Mouse (Mus musculus) spleen, adult 2 months (tissue): Measurements from ENCODE around the gene Ankfn1. TPM values are rescaled to one million over a fixed set of nuclear protein-coding genes. Genes with fewer than 3 reads are reported as not detected.

Experiments used
- DNase-seq, 2 experiments: peaks; one replicate each; pipeline versions ENCODE4 v3.0.0 to v3.0.0-alpha.2; 2012 to 2021; ENCODE audit warnings: low spot score in 2 of 2, low read depth in 1 of 2
- H3K27ac ChIP-seq: fragments of 200-500 bp; 2 replicates; pipeline ENCODE4 v1.5.1; 2012; ENCODE audit warnings: low read length, inconsistent platforms; ENCODE audit not compliant: insufficient read depth
- H3K27me3 ChIP-seq: fragments of 200-500 bp; 2 replicates; pipeline ENCODE4 v1.6.1; 2012; ENCODE audit warnings: mild to moderate bottlenecking, moderate library complexity, low read length, inconsistent platforms; ENCODE audit not compliant: control insufficient read depth, insufficient read depth
- H3K36me3 ChIP-seq: fragments of 200-500 bp; 2 replicates; pipeline ENCODE4 v1.6.1; 2012; ENCODE audit warnings: mild to moderate bottlenecking, low read length, inconsistent platforms; ENCODE audit not compliant: control insufficient read depth, insufficient read depth
- H3K4me1 ChIP-seq: fragments of 200-500 bp; 2 replicates; pipeline ENCODE4 v1.6.1; 2011; ENCODE audit warnings: inconsistent platforms; ENCODE audit not compliant: control insufficient read depth, insufficient read depth, insufficient read length
- H3K4me3 ChIP-seq: fragments of 200-500 bp; 2 replicates; pipeline ENCODE4 v1.5.1; 2011; ENCODE audit warnings: mild to moderate bottlenecking, inconsistent platforms; ENCODE audit not compliant: insufficient read depth, insufficient read length; ENCODE audit errors: extremely low read depth
- CTCF ChIP-seq: fragments of 200-500 bp; IDR thresholded peaks from 2 replicates; pipeline ENCODE4 v1.5.1; 2011; ENCODE audit warnings: mild to moderate bottlenecking, inconsistent platforms; ENCODE audit not compliant: insufficient read depth, insufficient read length, insufficient replicate concordance; ENCODE audit errors: extremely low read depth
- POLR2A ChIP-seq: fragments of 200-500 bp; IDR thresholded peaks from 2 replicates; pipeline ENCODE4 v1.6.1; 2011; ENCODE audit warnings: low read depth, low read length, inconsistent platforms
- WGBS: fragments of 180-500 bp; shearing (Covaris S2); methylation state at CpG from one replicate; pipeline ENCODE4 v1.1.7; 2018; 5-methylcytosine and 5-hydroxymethylcytosine counted together
- polyA plus RNA-seq: library from polyadenylated mRNA; depleted of rRNA; stranded (reverse); fragments of >200 nt; gene quantifications from 2 replicates; pipeline ENCODE4 v1.2.3, GENCODE M21; 2012

The Ankfn1 gene
- polyA plus RNA-seq, 1 experiment: not detected

DNA sequence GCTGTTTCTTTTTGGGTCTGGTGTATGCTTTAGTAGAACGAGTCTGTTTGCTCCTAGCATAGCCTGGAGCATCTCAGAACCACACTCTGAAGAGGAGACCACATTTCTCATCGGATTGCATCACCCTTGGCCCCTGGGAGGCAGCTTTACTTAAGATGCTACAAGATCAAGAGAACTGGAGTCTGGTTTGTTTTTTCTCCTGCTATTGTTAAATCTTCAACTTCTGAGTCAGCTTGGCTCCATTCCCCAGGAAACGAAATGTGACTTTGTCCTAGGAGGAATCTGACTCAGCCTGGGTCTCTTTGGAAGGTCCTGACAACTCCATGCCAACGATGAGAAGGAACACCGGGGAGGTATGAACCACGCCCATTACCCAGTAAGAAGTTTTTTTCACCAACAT, 197.6 kb downstream of the Ankfn1 start:
- Histone ChIP-seq H3K4me3 (no peak overlapping the region), H3K27ac (no peak overlapping the region), H3K36me3 (no peaks in the 10 kb centered on the region), H3K4me1 (no peaks in the 10 kb centered on the region), H3K27me3 (no peaks in the 10 kb centered on the region)
- no peak for TF ChIP-seq CTCF
- no peak for TF ChIP-seq POLR2A
- DNase-seq: no peak
- 69% methylated on average over 6 of the region's 6 CpGs for WGBS

DNA sequence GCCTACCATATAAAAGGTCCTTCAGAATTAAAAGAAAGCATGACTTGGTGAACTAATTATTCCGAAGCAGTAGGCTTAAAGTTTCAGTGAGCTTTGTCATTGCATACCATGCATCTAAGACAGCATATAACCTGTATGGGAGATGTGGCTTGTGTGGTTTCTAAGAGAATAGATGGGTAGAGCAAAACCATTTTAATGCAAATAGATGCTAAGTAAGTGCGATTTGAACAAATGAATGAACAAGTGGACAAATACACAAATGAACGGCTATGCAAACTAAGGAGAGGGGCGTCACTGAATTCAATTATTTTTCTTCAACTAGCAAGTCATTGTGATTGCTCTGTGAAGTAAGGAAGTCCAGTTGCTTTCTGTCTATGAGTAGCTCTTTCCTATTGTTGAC, 198.3 kb downstream of the Ankfn1 start:
- WGBS: 79% methylated on average over 4 of the region's 4 CpGs
- H3K36me3 ChIP-seq: no peaks in the 10 kb centered on the region
- no peaks in the 10 kb centered on the region for H3K27me3 ChIP-seq
- H3K27ac ChIP-seq: no peak overlapping the region
- TF ChIP-seq CTCF (no peak), POLR2A (no peak)
- DNase-seq: no peak
- H3K4me3 ChIP-seq: no peak overlapping the region
- no peaks in the 10 kb centered on the region for H3K4me1 ChIP-seq

DNA sequence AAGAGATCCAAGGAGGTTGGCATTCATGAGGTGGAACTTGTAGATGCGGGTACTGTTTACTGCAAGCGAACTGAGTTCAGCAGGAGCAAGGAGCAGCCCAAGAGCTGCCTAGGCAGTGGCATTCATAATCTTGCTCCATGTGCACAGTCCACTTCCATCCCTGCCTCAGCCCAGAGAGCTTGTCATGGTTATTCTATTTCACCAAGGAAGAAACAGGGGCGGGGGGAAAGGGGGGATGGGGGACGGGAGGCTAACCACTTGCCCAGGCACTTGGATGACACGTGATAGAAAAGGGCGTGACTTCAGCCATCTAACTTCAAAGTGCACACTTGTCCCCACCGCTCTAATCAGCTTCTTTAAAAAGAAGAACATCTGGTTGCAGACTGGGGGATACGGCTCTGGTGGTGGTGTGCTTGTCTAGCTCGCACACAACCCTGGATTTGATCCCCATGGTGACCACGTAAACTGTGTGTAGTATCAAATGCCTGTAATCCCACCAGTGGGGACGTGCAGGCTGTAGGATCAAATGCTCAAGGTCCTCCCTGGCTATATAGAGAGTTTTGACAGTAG, 203.1 kb downstream of the Ankfn1 start:
- H3K27ac ChIP-seq: no peak overlapping the region
- no peaks in the 10 kb centered on the region for H3K36me3 ChIP-seq
- DNase-seq: no peak
- WGBS: 61% methylated on average over 11 of the region's 11 CpGs
- no peaks in the 10 kb centered on the region for H3K4me1 ChIP-seq
- TF ChIP-seq POLR2A (no peak), CTCF (no peak)
- no peaks in the 10 kb centered on the region for H3K27me3 ChIP-seq
- H3K4me3 ChIP-seq: no peak overlapping the region

DNA sequence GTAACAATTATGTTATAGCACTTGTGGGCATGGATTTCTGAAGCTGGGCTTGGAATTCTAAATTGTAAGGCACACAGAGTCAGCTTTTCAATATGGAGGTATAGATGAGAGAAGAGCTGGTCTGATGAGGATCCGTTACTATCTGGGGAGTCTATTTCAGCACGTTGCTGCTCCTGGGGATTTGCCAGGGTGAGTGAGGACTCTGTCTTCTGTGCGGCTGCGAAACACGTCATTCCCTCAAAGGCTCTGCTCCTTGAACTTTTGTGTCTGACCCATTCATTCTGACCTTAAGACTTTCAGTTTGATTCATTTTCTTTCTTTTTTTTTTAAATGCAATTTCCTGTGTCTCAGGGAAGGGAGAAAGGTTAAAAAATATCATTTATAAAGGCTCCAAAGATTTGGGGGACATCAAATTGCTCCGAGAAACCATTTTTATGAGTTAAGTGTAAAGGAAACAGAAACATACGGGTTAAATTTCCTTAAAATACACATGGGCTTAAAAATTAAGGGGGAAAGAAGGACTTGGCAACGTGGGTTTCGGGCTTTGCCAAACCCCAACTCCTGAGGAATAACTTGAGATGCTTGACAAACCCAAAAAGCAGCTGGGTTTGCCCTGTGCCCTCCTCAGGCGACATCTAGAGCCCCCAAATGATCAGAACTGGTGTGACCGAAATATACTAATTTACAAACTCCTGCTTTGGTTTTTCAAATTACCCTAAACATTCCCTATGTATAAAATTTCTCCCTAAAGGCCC, 207.9 kb downstream of the Ankfn1 start:
- WGBS: 77% methylated on average over 11 of the region's 11 CpGs
- H3K4me1 ChIP-seq: no peaks in the 10 kb centered on the region
- TF ChIP-seq CTCF (no peak), POLR2A (no peak)
- no peaks in the 10 kb centered on the region for H3K27me3 ChIP-seq
- no peak overlapping the region for H3K4me3 ChIP-seq
- no peaks in the 10 kb centered on the region for H3K36me3 ChIP-seq
- no peak overlapping the region for H3K27ac ChIP-seq
- no peak for DNase-seq

DNA sequence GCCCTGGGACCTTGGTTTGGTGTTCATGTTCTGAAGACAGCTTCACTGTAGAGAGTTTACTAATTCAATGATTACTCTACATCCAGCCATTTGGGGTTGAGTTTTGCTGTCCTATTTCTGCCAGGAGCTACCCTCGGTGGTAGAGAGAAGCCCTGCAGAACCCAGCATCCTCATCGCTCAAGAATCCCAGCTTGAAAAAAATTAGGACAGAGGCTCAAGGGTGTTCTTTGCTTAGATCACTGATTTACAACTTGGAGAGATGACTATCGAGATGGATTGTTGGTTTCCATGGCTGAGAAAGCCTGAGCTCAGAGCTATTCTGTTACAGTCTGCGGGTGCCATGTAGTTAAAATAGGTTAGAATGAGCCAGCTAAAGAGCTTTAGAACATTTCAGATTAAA, 209.2 kb downstream of the Ankfn1 start:
- no peak overlapping the region for H3K4me3 ChIP-seq
- H3K27me3 ChIP-seq: no peaks in the 10 kb centered on the region
- WGBS: 93% methylated on average over 4 of the region's 4 CpGs
- H3K4me1 ChIP-seq: no peaks in the 10 kb centered on the region
- H3K36me3 ChIP-seq: no peaks in the 10 kb centered on the region
- no peak for DNase-seq
- no peak for TF ChIP-seq CTCF
- TF ChIP-seq POLR2A: no peak
- no peak overlapping the region for H3K27ac ChIP-seq

DNA sequence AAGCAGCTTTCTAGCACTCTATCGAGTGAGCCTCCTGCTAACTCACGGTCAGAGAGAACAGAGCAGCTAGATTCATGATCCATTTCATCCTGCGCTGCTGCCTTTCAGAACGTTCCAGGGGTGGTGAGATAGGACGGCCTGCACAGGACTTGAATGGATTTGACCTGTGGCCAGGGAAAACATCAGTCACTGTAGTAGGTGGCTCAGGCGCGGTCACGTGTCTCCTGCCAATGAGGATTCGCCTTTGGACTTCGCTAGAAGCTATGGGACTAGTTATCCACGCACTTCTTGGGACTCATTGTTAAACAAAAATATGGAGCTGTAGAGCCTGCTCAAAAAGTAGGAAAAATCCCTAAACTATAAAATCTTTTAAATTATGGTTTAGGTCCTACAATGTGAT, 226.0 kb downstream of the Ankfn1 start:
- no peaks in the 10 kb centered on the region for H3K27me3 ChIP-seq
- H3K27ac ChIP-seq: no peak overlapping the region
- TF ChIP-seq POLR2A (no peak), CTCF (no peak)
- H3K4me3 ChIP-seq: no peak overlapping the region
- H3K4me1 ChIP-seq: no peaks in the 10 kb centered on the region
- DNase-seq: no peak
- 90% methylated on average over 11 of the region's 11 CpGs for WGBS
- H3K36me3 ChIP-seq: no peaks in the 10 kb centered on the region

DNA sequence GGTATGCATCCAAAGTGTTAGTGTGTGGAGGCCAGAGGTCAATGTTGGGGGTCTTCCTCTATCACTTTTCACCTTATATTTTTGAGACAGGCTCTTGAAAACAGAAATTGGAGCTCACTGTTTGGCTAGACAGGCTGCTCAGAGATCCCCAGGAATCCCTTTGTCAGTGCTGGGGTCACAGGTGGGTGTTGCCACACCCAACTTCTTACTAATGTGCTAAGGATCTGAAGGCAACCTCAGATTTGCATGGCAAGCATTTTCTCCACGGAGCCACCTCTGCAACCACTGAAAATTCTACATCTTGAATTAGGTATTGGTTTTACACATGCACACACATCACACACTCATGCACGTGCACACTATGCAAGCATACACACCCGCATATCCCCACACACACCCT, 226.5 kb downstream of the Ankfn1 start:
- TF ChIP-seq CTCF: no peak
- no peak for TF ChIP-seq POLR2A

More for the DNA sequence above, 226.5 kb downstream of the Ankfn1 start:
- Histone ChIP-seq H3K4me3 (no peak overlapping the region), H3K36me3 (no peaks in the 10 kb centered on the region), H3K4me1 (no peaks in the 10 kb centered on the region), H3K27ac (no peak overlapping the region), H3K27me3 (no peaks in the 10 kb centered on the region)
- WGBS: 84% methylated on average over 3 of the region's 3 CpGs
- DNase-seq: no peak
